Mouse (Mus musculus): ENCODE measurements around the gene Rbfox3.

DNA sequence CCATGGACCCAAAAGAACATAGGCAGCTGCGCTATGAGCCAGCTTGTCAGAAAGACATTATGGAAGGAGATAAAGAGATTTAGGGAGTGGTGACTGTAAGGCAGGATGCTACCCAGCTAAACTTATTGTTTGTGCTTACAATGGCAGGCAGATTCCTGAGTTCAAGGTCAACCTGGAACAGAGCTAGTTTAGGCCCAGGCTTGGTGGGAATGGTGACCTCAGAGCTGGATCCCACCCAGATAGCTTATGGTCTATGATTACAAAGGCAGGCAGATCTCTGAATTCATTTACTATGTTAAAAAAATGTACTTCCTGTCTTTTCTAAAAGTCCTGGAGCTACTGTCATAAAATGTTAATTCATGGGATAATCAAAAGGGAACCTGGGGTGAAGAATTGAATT is 123.3 kb downstream of the Rbfox3 start:
- TF ChIP-seq GATA1 (IDR thresholded peaks at IDR 0.05; ENCODE audit: borderline replicate concordance, low read length), result no peak
- TF ChIP-seq FLI1 (IDR thresholded peaks at IDR 0.05; ENCODE audit: low read length), result no peak
